Mouse (Mus musculus): ENCODE data around the gene Nkx2-1. TPM values are rescaled to one million over a fixed set of nuclear protein-coding genes. Genes with fewer than 3 reads are reported as not detected.

Nkx2-1 gene
- total RNA-seq (2023) = not detected

DNA sequence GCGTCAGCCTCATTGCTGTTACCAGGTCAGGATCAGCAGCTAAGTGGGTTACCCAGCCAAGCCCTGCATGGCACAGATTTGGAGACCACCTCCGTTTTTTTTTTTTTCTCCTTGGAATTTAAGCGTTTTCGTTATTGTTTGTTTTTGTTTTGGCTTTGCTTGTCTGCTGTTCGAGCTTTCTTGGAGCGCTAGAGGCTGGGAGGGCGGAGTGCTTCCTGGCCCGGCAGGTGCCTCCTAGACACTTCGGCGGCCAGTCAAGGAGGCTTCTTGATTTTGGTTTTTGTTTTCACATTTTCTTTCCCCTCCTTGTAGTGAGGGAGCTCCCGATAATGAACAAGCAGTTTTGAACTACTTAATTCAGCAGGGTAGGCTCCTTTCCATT is at the start of gene Nkx2-1:
Gene Nkx2-1, minus strand, starts transcription at position 25 of the 382 bp plus-strand sequence.

Other genes starting within 250 kb of the Nkx2-1 start
- 37.9 TPM for gene Mbip, start 191.0 kb downstream of the Nkx2-1 start, total RNA-seq (2023)
- not detected for gene Nkx2-9, start 76.4 kb upstream of the Nkx2-1 start, total RNA-seq (2023)
- gene Pax9, start 154.9 kb upstream of the Nkx2-1 start, total RNA-seq (2023) = not detected

Data from CD4-positive naive resting alpha-beta T cell, adult 76 days (primary cell).